Mouse (Mus musculus): ENCODE data around the gene Cxcl9. TPM values are rescaled to one million over a fixed set of nuclear protein-coding genes. Genes with fewer than 3 reads are reported as not detected.
"Not testable (repeated sequence)": the region's sequence is repeated elsewhere in the genome, so short reads cannot be mapped to it uniquely, and the experiment has no call there.

Gene Cxcl9
- polyA plus RNA-seq, 1 experiment from 2014 or later, result not detected

- 80% methylated on average over 11 of the region's 11 CpGs for WGBS
- Histone ChIP-seq H3K4me2 (no peak overlapping the region), H3K27ac (no peak overlapping the region), H3K9ac (no peak overlapping the region), H3K4me1 (0 out of 2 replicates have a peak, but pooled peaks cover 7% of the 10 kb centered on the region), H3K27me3 (no peaks in the 10 kb centered on the region), H3K36me3 (ENCODE audit: poor library complexity, severe bottlenecking) (no peaks in the 10 kb centered on the region), H3K4me3 (no peak overlapping the region), H3K9me3 (replicated peaks) (no peaks in the 10 kb centered on the region)
- ATAC-seq, result no peak
These were observed 37.3 kb upstream of the Cxcl9 start for GRCm38 (mm10) chr5:92365146-92365705.

GRCm38 (mm10) chr5:92364011-92364410, 36.1 kb upstream of the Cxcl9 start:
- no peak overlapping the region for H3K4me2 ChIP-seq
- H3K9me3 ChIP-seq (replicated peaks), result no peaks in the 10 kb centered on the region
- H3K36me3 ChIP-seq (ENCODE audit: poor library complexity, severe bottlenecking), result no peaks in the 10 kb centered on the region
- ATAC-seq, result no peak
- 0 out of 2 replicates have a peak, but pooled peaks cover 1% of the 10 kb centered on the region for H3K4me1 ChIP-seq
- H3K27ac ChIP-seq, result no peak overlapping the region
- no peak overlapping the region for H3K4me3 ChIP-seq
- 91% methylated on average over 5 of the region's 5 CpGs for whole genome bisulfite sequencing
- no peak overlapping the region for H3K9ac ChIP-seq
- no peaks in the 10 kb centered on the region for H3K27me3 ChIP-seq

GRCm38 (mm10) chr5:92363179-92363578, 35.3 kb upstream of the Cxcl9 start:
- Histone ChIP-seq H3K4me1 (no peaks in the 10 kb centered on the region), H3K9ac (no peak overlapping the region), H3K4me3 (no peak overlapping the region), H3K9me3 (replicated peaks) (no peaks in the 10 kb centered on the region), H3K27ac (no peak overlapping the region), H3K4me2 (no peak overlapping the region), H3K36me3 (ENCODE audit: poor library complexity, severe bottlenecking) (no peaks in the 10 kb centered on the region), H3K27me3 (no peaks in the 10 kb centered on the region)
- ATAC-seq, result no peak
- 5% methylated on average over 4 of the region's 4 CpGs for WGBS

DNA sequence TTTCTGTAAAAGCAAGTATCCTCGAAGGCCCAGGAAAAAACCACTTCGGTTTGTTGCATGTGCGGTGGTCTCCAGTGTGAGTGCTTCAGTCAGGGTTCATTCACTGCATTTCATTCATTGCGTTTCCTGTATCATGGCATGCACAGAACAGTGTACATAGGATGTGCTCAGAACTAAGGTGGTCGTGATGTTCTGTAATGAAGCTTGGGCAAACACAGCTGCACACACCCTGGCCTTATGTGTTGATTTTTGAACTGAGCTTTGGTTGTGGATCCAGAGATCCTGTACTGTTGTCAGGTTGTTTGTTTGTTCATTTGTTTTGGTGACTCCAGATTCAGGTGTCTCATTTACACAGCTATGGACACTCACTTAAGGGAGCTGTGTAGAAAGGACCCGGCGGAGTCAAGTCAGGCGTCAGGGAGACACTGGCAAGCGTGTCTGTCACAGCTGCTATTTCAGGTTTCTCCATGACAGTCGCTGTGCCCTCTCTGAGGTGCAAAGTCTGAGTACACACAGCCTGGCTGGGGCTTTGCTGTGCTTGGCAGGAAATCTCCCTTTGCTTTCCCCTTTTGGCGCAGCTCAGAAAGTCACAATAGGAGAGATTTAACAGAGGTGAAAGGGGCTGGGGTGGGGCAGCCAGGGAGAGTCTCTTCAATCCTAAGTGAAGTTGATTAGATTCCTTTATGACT, 31.0 kb upstream of the Cxcl9 start:
- 79% methylated on average over 11 of the region's 11 CpGs for WGBS
- no peaks in the 10 kb centered on the region for H3K27me3 ChIP-seq
- H3K4me1 ChIP-seq, result no peaks in the 10 kb centered on the region
- H3K27ac ChIP-seq, result no peak overlapping the region
- no peak overlapping the region for H3K4me2 ChIP-seq
- H3K4me3 ChIP-seq, result no peak overlapping the region
- no peaks in the 10 kb centered on the region for H3K9me3 ChIP-seq (replicated peaks)
- no peak for ATAC-seq
- no peaks in the 10 kb centered on the region for H3K36me3 ChIP-seq (ENCODE audit: poor library complexity, severe bottlenecking)
- H3K9ac ChIP-seq, result no peak overlapping the region

DNA sequence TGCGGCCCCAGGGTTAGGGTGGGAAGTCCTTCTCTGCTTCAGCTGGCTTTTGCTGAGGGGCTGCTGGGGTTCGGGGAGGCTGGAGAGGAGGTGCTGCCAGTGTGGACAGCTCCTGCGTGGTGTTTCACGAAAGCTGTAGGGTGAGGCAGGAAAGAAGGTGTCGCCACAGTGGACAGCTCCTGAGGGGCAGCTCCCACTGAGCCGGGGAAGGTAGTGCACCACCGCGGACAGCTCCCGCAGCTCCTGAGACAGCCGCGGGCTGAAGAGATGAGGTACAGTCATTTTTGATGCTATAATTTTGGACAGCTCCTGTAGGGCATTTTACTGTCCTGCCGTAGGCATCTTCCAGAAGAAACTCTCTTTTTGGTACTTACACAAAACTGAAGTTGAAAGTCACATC, 30.2 kb upstream of the Cxcl9 start:
- no peak overlapping the region for H3K27ac ChIP-seq
- no peak overlapping the region for H3K9ac ChIP-seq
- 60% methylated on average over 11 of the region's 12 CpGs for WGBS
- no peaks in the 10 kb centered on the region for H3K9me3 ChIP-seq (replicated peaks)
- no peaks in the 10 kb centered on the region for H3K27me3 ChIP-seq
- no peak overlapping the region for H3K4me2 ChIP-seq
- H3K4me3 ChIP-seq, result no peak overlapping the region
- no peaks in the 10 kb centered on the region for H3K36me3 ChIP-seq (ENCODE audit: poor library complexity, severe bottlenecking)
- ATAC-seq, result no peak
- H3K4me1 ChIP-seq, result no peaks in the 10 kb centered on the region

GRCm38 (mm10) chr5:92353517-92353916, 25.6 kb upstream of the Cxcl9 start:
- H3K4me2 ChIP-seq, result 0 out of 2 replicates have a peak overlapping the region, but pooled peaks have one; percentile 5
- H3K27me3 ChIP-seq, result no peaks in the 10 kb centered on the region
- peak overlapping the region; percentile 21; the same call in 1 of the 2 replicates for H3K9ac ChIP-seq
- no peaks in the 10 kb centered on the region for H3K36me3 ChIP-seq (ENCODE audit: poor library complexity, severe bottlenecking)
- WGBS, result 59% methylated on average over 11 of the region's 11 CpGs
- H3K27ac ChIP-seq, result no peak overlapping the region
- H3K4me1 ChIP-seq, result peaks cover 4% of the 10 kb centered on the region
- no peak for ATAC-seq
- H3K9me3 ChIP-seq (replicated peaks), result no peaks in the 10 kb centered on the region
- H3K4me3 ChIP-seq, result no peak overlapping the region

GRCm38 (mm10) chr5:92352716-92353115, 24.8 kb upstream of the Cxcl9 start:
- not testable (repeated sequence) for H3K9me3 ChIP-seq (replicated peaks); ATAC-seq; H3K4me3 ChIP-seq; H3K27ac ChIP-seq; H3K4me2 ChIP-seq; H3K27me3 ChIP-seq; H3K4me1 ChIP-seq; H3K36me3 ChIP-seq (ENCODE audit: poor library complexity, severe bottlenecking); H3K9ac ChIP-seq
- WGBS, result 84% methylated on average over 4 of the region's 4 CpGs

GRCm38 (mm10) chr5:92349731-92350130, 21.9 kb upstream of the Cxcl9 start:
- H3K4me3 ChIP-seq, result no peak overlapping the region
- 84% methylated on average over 7 of the region's 7 CpGs for WGBS
- no peak overlapping the region for H3K9ac ChIP-seq
- no peak overlapping the region for H3K27ac ChIP-seq
- ATAC-seq, result no peak
- no peaks in the 10 kb centered on the region for H3K36me3 ChIP-seq (ENCODE audit: poor library complexity, severe bottlenecking)
- H3K4me2 ChIP-seq, result no peak overlapping the region
- H3K27me3 ChIP-seq, result no peaks in the 10 kb centered on the region
- H3K9me3 ChIP-seq (replicated peaks), result no peaks in the 10 kb centered on the region
- peaks cover 8% of the 10 kb centered on the region for H3K4me1 ChIP-seq

GRCm38 (mm10) chr5:92348794-92349413, 21.0 kb upstream of the Cxcl9 start, which contains the start of gene Cxcl10:
Cxcl10 (minus strand) TSS chr5:92348889.
- Histone ChIP-seq H3K36me3 (ENCODE audit: poor library complexity, severe bottlenecking) (no peaks in the 10 kb centered on the region), H3K9ac (no peak within 1 kb of the TSS), H3K27ac (no peak within 1 kb of the TSS), H3K4me3 (peak within 1 kb of the TSS; percentile 18; the same call in 1 of the 2 replicates), H3K4me2 (peak within 1 kb of the TSS; percentile 54), H3K4me1 (peaks cover 8% of the 10 kb centered on the region), H3K27me3 (no peaks in the 10 kb centered on the region), H3K9me3 (replicated peaks) (no peaks in the 10 kb centered on the region)
- peak; percentile 68; the same call in 1 of the 2 replicates for ATAC-seq
- 19% methylated on average over 14 of the region's 14 CpGs for WGBS

- Histone ChIP-seq H3K36me3 (ENCODE audit: poor library complexity, severe bottlenecking) (no peaks in the 10 kb centered on the region), H3K27ac (no peak overlapping the region), H3K9ac (no peak overlapping the region), H3K27me3 (no peaks in the 10 kb centered on the region), H3K9me3 (replicated peaks) (no peaks in the 10 kb centered on the region), H3K4me1 (peaks cover 8% of the 10 kb centered on the region), H3K4me3 (no peak overlapping the region), H3K4me2 (no peak overlapping the region)
- WGBS, result 89% methylated on average over 8 of the region's 8 CpGs
- ATAC-seq, result no peak
These were observed 17.1 kb upstream of the Cxcl9 start for GRCm38 (mm10) chr5:92345006-92345405.

- no peak overlapping the region for H3K27ac ChIP-seq
- H3K9me3 ChIP-seq (replicated peaks), result no peaks in the 10 kb centered on the region
- 75% methylated on average over 4 of the region's 4 CpGs for WGBS
- ATAC-seq, result no peak
- H3K9ac ChIP-seq, result no peak overlapping the region
- H3K27me3 ChIP-seq, result no peaks in the 10 kb centered on the region
- H3K36me3 ChIP-seq (ENCODE audit: poor library complexity, severe bottlenecking), result no peaks in the 10 kb centered on the region
- H3K4me2 ChIP-seq, result no peak overlapping the region
- H3K4me3 ChIP-seq, result no peak overlapping the region
- no peaks in the 10 kb centered on the region for H3K4me1 ChIP-seq
These were observed 12.7 kb upstream of the Cxcl9 start for GRCm38 (mm10) chr5:92340606-92341005.

DNA sequence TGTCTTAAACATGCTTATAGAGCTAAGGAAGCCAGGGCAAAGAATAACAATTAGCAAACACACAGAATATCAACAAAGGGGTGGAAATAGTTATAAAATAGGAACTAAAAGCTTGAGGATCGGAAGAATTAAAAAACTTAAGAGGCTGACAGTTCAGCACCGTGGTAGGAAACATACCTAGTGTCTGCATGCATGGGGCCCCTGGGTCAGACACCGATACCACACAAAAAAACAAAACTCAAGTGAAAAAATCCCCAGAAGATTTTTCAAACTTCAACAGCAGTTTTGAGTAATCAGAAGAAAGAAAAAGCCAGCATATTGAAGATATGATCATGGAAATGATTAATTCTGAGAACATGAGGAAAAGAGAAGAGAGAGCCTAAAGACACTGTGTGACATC, 8.9 kb upstream of the Cxcl9 start:
- H3K4me2 ChIP-seq, result no peak overlapping the region
- H3K9me3 ChIP-seq (replicated peaks), result no peaks in the 10 kb centered on the region
- WGBS, result 85% methylated on average over 3 of the region's 3 CpGs
- no peak overlapping the region for H3K9ac ChIP-seq
- no peaks in the 10 kb centered on the region for H3K4me1 ChIP-seq
- H3K27me3 ChIP-seq, result no peaks in the 10 kb centered on the region
- no peak overlapping the region for H3K27ac ChIP-seq
- ATAC-seq, result no peak
- no peaks in the 10 kb centered on the region for H3K36me3 ChIP-seq (ENCODE audit: poor library complexity, severe bottlenecking)
- no peak overlapping the region for H3K4me3 ChIP-seq

All from forebrain, embryonic 13.5 days (tissue).